Mouse (Mus musculus) lung, postnatal 0 days (tissue): ENCODE data around the gene Ngly1.

Experiments
- CTCF ChIP-seq: IDR thresholded peaks from 2 replicates; pipeline ENCODE4 v1.5.1; 2016; ENCODE audit warnings: antibody characterized with exemption, mild to moderate bottlenecking
- EP300 ChIP-seq: IDR thresholded peaks from 2 replicates; pipeline ENCODE4 v1.6.1; 2016; ENCODE audit warnings: antibody characterized with exemption, mild to moderate bottlenecking, control low read depth

- TF ChIP-seq CTCF: no peak
- no peak for TF ChIP-seq EP300
These were observed 4.0 kb upstream of the Ngly1 start for GRCm38 (mm10) chr14:16245127-16245526.
